Mouse (Mus musculus): Measurements from ENCODE around the gene Lca5.

DNA sequence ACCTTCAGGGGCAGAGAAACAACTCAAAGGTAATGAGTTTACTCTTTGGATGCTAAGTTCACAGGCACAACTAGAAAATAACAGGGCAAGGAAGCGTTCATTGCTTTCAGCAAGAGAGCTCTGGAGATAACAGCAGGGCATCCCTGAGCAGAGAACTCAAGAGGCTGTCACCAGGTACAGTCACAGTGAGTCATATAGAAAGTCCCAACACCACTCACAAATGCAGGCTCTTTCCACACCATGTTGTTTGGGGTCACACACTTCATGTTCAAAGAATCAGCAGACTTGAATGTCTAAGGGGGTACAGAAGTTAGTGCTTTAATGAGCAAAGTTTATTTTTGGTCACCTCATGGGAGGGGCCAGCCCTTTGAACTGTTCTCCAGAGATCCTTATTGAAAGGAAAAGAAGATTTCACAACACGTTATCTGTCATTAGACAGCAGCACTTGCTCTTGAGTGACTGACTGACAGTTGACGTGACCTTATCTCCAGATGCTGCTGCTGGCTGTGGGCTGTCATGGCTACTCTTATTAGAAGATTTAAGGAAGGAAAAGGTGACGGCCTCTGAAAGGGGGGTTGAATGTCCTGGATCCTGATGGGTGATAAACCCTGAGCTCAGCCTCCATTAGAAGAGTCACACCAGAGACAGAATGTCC, 65.3 kb downstream of the Lca5 start:
- no peak for TF ChIP-seq CTCF (conservative IDR thresholded peaks at IDR 0.05; ENCODE audit: low read length)
- TF ChIP-seq POU5F1 (IDR thresholded peaks at IDR 0.05; ENCODE audit: borderline replicate concordance, low read length): no peak

Data from E14TG2a.4 (cell line).